Mouse (Mus musculus): ENCODE measurements around the gene Inpp5f. TPM values are rescaled to one million over a fixed set of nuclear protein-coding genes. Genes with fewer than 3 reads are reported as not detected.

The Inpp5f gene
- polyA plus RNA-seq, 1 experiment from 2014 or later: 16.7 TPM

DNA sequence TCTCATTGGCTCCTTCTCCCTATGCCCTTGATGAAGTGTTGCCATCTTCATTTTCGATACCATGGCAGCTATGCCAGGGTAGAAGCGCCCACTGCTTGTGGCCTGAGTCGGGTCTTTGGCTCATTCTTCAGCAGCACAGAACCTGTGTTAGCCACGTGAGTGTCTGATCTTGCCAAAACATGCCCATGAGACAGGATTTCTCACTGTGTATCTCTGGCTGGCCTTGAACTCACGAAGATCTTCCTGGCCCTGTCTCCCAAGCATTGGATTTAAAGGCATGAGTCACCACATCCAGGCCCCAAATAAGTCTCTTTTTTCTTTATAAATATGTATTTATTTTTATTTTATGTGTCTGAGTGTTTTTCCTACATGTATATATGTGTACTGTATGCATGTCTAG is 35.9 kb upstream of the Inpp5f start:
- H3K4me3 ChIP-seq (ENCODE audit: low read depth, low read length): no peak overlapping the region
- H3K9ac ChIP-seq (ENCODE audit: low read depth, low read length): no peak overlapping the region
- H3K9me3 ChIP-seq (replicated peaks; ENCODE audit: control insufficient read depth, low read length): no peaks in the 10 kb centered on the region
- no peak for ATAC-seq (replicated peaks; ENCODE audit: insufficient number of reproducible peaks, low FRiP score, low TSS enrichment)
- no peak overlapping the region for H3K27ac ChIP-seq (ENCODE audit: low read depth, low read length)
- no peaks in the 10 kb centered on the region for H3K4me1 ChIP-seq (ENCODE audit: control insufficient read depth, insufficient read depth, low read length)
- WGBS (ENCODE audit: insufficient replicate concordance): 81% methylated on average over 5 of the region's 5 CpGs
- no peak overlapping the region for H3K4me2 ChIP-seq
- H3K27me3 ChIP-seq (ENCODE audit: control insufficient read depth, insufficient read depth, low read length): no peaks in the 10 kb centered on the region
- H3K36me3 ChIP-seq (ENCODE audit: control insufficient read depth, insufficient read depth, low read length): no peaks in the 10 kb centered on the region

DNA sequence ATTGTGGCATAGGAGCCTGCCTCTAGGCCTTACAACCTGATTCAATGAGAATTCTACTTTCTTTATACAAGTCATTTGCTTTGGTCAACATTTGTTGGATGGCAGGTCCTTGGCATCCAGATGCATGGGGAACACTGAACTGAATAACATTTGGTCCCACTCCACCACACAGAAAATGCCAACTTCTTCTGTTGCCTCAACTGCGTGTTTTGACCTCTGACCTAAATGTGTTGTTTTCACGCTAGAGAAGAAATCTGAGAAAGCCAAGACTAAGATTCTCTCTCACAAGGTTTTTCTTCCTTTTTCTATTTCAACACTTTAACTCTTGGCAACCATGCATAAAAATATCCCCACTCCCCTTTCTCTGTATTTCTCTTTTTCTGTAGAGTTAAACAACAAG is 35.3 kb upstream of the Inpp5f start:
- no peaks in the 10 kb centered on the region for H3K36me3 ChIP-seq (ENCODE audit: control insufficient read depth, insufficient read depth, low read length)
- H3K4me3 ChIP-seq (ENCODE audit: low read depth, low read length): no peak overlapping the region
- H3K27ac ChIP-seq (ENCODE audit: low read depth, low read length): no peak overlapping the region
- no peaks in the 10 kb centered on the region for H3K9me3 ChIP-seq (replicated peaks; ENCODE audit: control insufficient read depth, low read length)
- H3K4me1 ChIP-seq (ENCODE audit: control insufficient read depth, insufficient read depth, low read length): no peaks in the 10 kb centered on the region
- ATAC-seq (replicated peaks; ENCODE audit: insufficient number of reproducible peaks, low FRiP score, low TSS enrichment): no peak
- no peak overlapping the region for H3K4me2 ChIP-seq
- H3K27me3 ChIP-seq (ENCODE audit: control insufficient read depth, insufficient read depth, low read length): no peaks in the 10 kb centered on the region
- WGBS (ENCODE audit: insufficient replicate concordance): 63% methylated on average over 2 of the region's 2 CpGs
- H3K9ac ChIP-seq (ENCODE audit: low read depth, low read length): no peak overlapping the region

DNA sequence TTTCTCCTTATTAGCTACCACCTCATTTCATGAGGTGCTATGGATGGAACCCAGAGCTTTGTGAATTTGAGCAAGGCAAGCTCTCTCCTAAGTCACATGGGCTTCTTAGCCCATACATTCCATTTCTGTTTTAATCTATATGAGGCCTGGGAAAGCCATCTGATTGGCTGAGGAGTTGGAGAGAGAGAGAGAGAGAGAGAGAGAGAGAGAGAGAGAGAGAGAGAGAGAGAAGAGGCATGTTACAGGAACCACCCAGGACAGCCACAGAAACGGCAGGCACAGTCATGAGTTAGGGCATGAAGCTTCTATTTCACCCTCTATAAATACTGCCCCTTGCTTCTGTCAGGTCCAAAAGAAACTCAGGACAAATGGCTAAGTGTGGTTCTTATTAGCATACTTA is 33.5 kb upstream of the Inpp5f start:
- H3K27me3 ChIP-seq (ENCODE audit: control insufficient read depth, insufficient read depth, low read length): no peaks in the 10 kb centered on the region
- H3K4me2 ChIP-seq: no peak overlapping the region
- no peak for ATAC-seq (replicated peaks; ENCODE audit: insufficient number of reproducible peaks, low FRiP score, low TSS enrichment)
- H3K27ac ChIP-seq (ENCODE audit: low read depth, low read length): no peak overlapping the region
- no peaks in the 10 kb centered on the region for H3K36me3 ChIP-seq (ENCODE audit: control insufficient read depth, insufficient read depth, low read length)
- H3K9ac ChIP-seq (ENCODE audit: low read depth, low read length): no peak overlapping the region
- H3K9me3 ChIP-seq (replicated peaks; ENCODE audit: control insufficient read depth, low read length): no peaks in the 10 kb centered on the region
- H3K4me1 ChIP-seq (ENCODE audit: control insufficient read depth, insufficient read depth, low read length): peaks cover 11% of the 10 kb centered on the region
- no peak overlapping the region for H3K4me3 ChIP-seq (ENCODE audit: low read depth, low read length)
- WGBS (ENCODE audit: insufficient replicate concordance): 30% methylated on average over 1 of the region's 1 CpGs

- peaks cover 13% of the 10 kb centered on the region for H3K4me1 ChIP-seq (ENCODE audit: control insufficient read depth, insufficient read depth, low read length)
- 84% methylated on average over 10 of the region's 10 CpGs for WGBS (ENCODE audit: insufficient replicate concordance)
- no peak for ATAC-seq (replicated peaks; ENCODE audit: insufficient number of reproducible peaks, low FRiP score, low TSS enrichment)
- H3K9ac ChIP-seq (ENCODE audit: low read depth, low read length): no peak overlapping the region
- no peak overlapping the region for H3K27ac ChIP-seq (ENCODE audit: low read depth, low read length)
- no peaks in the 10 kb centered on the region for H3K27me3 ChIP-seq (ENCODE audit: control insufficient read depth, insufficient read depth, low read length)
- H3K4me2 ChIP-seq: no peak overlapping the region
- no peaks in the 10 kb centered on the region for H3K9me3 ChIP-seq (replicated peaks; ENCODE audit: control insufficient read depth, low read length)
- H3K36me3 ChIP-seq (ENCODE audit: control insufficient read depth, insufficient read depth, low read length): no peaks in the 10 kb centered on the region
- no peak overlapping the region for H3K4me3 ChIP-seq (ENCODE audit: low read depth, low read length)
These were observed 32.8 kb upstream of the Inpp5f start for GRCm38 (mm10) chr7:128578199-128578945.

DNA sequence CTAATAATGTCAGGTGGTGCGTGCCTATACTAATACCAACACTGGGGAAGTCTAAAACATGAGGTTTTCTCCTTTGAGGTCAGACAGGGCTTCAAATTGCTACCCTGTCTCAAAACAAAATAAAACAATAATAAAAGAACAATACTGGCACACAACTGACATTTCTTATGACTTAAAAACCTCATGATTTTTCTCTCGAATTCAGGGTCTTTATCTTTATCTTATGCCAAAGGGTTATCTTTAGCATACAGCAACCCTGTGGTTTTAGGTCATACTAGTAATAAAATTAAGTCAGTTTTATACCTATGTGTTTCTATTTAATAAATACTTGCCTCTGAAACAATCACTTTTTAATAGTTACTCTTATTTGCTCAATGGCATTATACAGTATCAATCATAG is 31.7 kb upstream of the Inpp5f start:
- Histone ChIP-seq H3K4me3 (ENCODE audit: low read depth, low read length) (no peak overlapping the region), H3K9ac (ENCODE audit: low read depth, low read length) (no peak overlapping the region), H3K27me3 (ENCODE audit: control insufficient read depth, insufficient read depth, low read length) (no peaks in the 10 kb centered on the region), H3K27ac (ENCODE audit: low read depth, low read length) (no peak overlapping the region), H3K4me2 (no peak overlapping the region), H3K36me3 (ENCODE audit: control insufficient read depth, insufficient read depth, low read length) (no peaks in the 10 kb centered on the region), H3K4me1 (ENCODE audit: control insufficient read depth, insufficient read depth, low read length) (peaks cover 13% of the 10 kb centered on the region), H3K9me3 (replicated peaks; ENCODE audit: control insufficient read depth, low read length) (no peaks in the 10 kb centered on the region)
- ATAC-seq (replicated peaks; ENCODE audit: insufficient number of reproducible peaks, low FRiP score, low TSS enrichment): no peak
- WGBS (ENCODE audit: insufficient replicate concordance): 69% methylated on average over 2 of the region's 2 CpGs

GRCm38 (mm10) chr7:128580318-128580717 is 30.8 kb upstream of the Inpp5f start:
- Histone ChIP-seq H3K4me2 (no peak overlapping the region), H3K9me3 (replicated peaks; ENCODE audit: control insufficient read depth, low read length) (no peaks in the 10 kb centered on the region), H3K4me3 (ENCODE audit: low read depth, low read length) (no peak overlapping the region), H3K27me3 (ENCODE audit: control insufficient read depth, insufficient read depth, low read length) (no peaks in the 10 kb centered on the region), H3K36me3 (ENCODE audit: control insufficient read depth, insufficient read depth, low read length) (no peaks in the 10 kb centered on the region), H3K27ac (ENCODE audit: low read depth, low read length) (no peak overlapping the region), H3K9ac (ENCODE audit: low read depth, low read length) (no peak overlapping the region), H3K4me1 (ENCODE audit: control insufficient read depth, insufficient read depth, low read length) (peaks cover 13% of the 10 kb centered on the region)
- no peak for ATAC-seq (replicated peaks; ENCODE audit: insufficient number of reproducible peaks, low FRiP score, low TSS enrichment)
- WGBS (ENCODE audit: insufficient replicate concordance): 85% methylated on average over 6 of the region's 6 CpGs

DNA sequence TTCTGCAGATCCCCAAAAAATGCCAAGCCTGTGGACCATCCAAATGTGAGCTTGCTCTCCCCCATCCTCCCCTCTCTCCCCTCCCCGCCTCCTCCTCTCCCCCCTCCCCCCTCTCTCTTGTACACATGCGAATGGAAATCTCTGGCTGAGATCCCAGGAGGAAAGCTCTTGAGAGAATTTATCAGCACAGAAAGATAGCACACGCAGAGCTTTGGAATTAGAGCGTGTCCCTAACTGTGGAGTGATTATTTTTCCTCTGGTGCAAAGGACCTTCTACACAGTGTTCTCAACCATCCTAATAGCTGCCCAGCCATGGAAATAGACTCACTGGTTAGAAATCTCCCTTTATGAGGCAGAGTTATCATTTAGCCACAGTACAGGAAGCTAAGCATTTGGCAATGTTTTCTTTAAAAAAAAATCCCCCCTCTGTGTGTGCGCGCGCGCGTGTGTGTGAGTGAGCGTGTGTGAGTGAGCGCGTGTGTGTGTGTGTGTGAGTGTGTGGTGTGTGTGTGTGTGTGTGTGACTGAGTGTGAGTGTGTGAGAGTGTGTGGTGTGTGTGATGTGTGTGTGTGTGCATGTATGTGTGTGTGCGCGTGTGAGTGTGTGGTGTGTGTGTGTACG is 29.2 kb upstream of the Inpp5f start:
- WGBS (ENCODE audit: insufficient replicate concordance): 70% methylated on average over 14 of the region's 15 CpGs
- Histone ChIP-seq H3K4me1 (ENCODE audit: control insufficient read depth, insufficient read depth, low read length) (peaks cover 13% of the 10 kb centered on the region), H3K27ac (ENCODE audit: low read depth, low read length) (peak overlapping the region; percentile 66; the same call in 1 of the 2 replicates), H3K4me3 (ENCODE audit: low read depth, low read length) (no peak overlapping the region), H3K9me3 (replicated peaks; ENCODE audit: control insufficient read depth, low read length) (no peaks in the 10 kb centered on the region), H3K9ac (ENCODE audit: low read depth, low read length) (no peak overlapping the region), H3K36me3 (ENCODE audit: control insufficient read depth, insufficient read depth, low read length) (no peaks in the 10 kb centered on the region), H3K27me3 (ENCODE audit: control insufficient read depth, insufficient read depth, low read length) (no peaks in the 10 kb centered on the region), H3K4me2 (no peak overlapping the region)
- ATAC-seq (replicated peaks; ENCODE audit: insufficient number of reproducible peaks, low FRiP score, low TSS enrichment): 0 out of 2 replicates have a peak, but pooled peaks have one; percentile 14

DNA sequence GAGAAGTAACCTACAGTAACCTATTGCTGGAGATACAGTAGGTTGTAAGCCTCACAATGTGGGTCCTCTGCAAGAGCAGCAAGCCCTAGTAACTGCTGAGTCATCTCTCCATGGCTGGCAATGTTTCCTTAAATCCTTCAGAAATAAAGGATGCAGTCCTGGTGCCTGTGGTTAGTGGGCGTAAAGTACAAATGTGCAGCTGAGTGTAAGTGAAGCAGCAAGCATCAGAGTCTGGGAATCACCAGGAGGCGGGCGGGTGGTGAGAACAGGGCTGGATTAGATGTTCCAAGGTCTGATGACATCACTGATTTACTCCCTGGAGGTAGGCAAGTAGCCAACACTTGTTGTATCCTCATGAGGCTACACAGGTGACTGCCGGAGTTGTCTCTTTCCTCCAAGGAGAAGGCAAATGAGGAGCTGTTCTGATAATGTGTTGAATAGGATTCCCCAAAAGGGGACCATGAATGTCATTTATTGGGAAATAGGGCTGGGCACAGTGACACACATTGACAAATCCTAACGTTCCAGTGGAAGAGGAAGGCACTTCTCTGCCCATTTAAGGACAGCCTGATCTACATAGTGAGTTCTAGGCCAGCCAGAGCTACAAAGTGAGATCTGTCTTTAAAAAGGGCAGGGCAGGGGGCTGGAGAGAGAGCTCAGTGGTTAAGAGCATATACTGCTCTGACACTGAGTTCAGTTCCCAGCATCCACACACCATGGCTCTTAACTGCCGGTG is 27.7 kb upstream of the Inpp5f start:
- no peaks in the 10 kb centered on the region for H3K9me3 ChIP-seq (replicated peaks; ENCODE audit: control insufficient read depth, low read length)
- 73% methylated on average over 6 of the region's 6 CpGs for WGBS (ENCODE audit: insufficient replicate concordance)
- no peak overlapping the region for H3K27ac ChIP-seq (ENCODE audit: low read depth, low read length)
- no peak overlapping the region for H3K9ac ChIP-seq (ENCODE audit: low read depth, low read length)
- H3K27me3 ChIP-seq (ENCODE audit: control insufficient read depth, insufficient read depth, low read length): no peaks in the 10 kb centered on the region
- H3K4me3 ChIP-seq (ENCODE audit: low read depth, low read length): no peak overlapping the region
- H3K36me3 ChIP-seq (ENCODE audit: control insufficient read depth, insufficient read depth, low read length): no peaks in the 10 kb centered on the region
- H3K4me2 ChIP-seq: no peak overlapping the region
- H3K4me1 ChIP-seq (ENCODE audit: control insufficient read depth, insufficient read depth, low read length): peaks cover 16% of the 10 kb centered on the region
- ATAC-seq (replicated peaks; ENCODE audit: insufficient number of reproducible peaks, low FRiP score, low TSS enrichment): no peak

Measured in heart, embryonic 11.5 days (tissue).